Mouse (Mus musculus) frontal cortex, postnatal 14 days (tissue): ENCODE results near the gene 0610040J01Rik.
"Not testable (repeated sequence)": the region's sequence is repeated elsewhere in the genome, so short reads cannot be mapped to it uniquely, and the experiment has no call there.

ENCODE experiments used
- DNase-seq, 2 experiments: peaks; one replicate each; pipeline ENCODE4 v3.0.0; 2022; ENCODE audit warnings: low spot score in 2 of 2

The 0610040J01Rik gene

DNA sequence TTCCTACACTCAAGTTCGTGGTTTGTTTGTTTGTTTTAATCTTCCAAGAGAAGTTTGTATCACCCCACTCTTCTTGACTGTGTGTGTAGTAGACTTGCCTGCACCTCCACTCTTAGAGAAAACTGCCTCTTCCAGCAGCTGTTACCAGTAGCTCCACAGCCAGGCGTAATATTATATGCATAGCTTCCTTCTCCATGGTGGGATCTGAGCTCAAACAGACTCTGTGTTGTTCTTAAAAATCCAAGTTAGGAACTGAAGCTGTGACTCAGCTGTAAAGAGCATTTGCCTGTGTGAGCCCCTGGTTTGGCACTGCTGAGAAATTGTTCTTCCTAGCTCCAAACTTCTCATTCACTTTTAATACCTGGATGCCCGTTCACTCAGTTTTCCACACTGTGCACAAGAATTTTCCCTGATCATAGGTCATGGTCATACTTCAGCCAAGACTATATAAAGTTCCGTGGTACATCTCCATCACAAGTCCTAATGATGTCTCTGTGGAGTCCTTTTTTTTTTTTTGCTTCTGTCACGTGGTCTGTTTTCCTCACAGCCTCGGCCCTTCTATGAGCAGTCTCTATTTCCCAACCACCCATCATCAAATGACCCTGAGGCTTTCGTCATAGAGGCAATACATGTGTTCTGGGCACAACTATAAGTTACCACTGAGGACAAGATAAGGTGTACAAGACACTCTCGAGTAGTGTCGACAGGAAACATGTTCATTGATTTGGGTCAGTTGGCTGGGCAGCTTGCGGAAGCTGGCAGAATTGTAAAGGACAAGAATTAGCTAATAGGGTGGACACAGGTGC lies 16.4 kb downstream of the 0610040J01Rik start:
- no peak for DNase-seq

DNA sequence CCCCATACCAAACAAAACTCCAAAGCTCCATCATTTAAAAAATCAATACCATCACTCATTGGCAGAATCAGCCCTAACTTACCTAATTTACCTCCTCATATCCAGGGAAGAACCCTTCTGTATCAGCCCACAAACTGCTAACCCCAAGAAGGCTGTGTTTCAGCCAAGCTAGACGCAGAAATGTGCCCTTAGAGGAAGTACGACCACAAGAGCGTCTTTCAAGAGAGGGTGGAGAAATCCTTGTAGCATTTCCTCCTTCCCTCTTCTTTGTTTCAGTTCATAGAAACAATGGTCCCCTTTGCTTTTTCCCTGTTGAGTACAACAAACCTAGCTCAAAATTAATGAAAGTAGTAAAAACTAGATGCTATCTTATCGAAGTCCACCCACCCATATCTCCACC lies 18.9 kb downstream of the 0610040J01Rik start:
- no peak for DNase-seq

DNA sequence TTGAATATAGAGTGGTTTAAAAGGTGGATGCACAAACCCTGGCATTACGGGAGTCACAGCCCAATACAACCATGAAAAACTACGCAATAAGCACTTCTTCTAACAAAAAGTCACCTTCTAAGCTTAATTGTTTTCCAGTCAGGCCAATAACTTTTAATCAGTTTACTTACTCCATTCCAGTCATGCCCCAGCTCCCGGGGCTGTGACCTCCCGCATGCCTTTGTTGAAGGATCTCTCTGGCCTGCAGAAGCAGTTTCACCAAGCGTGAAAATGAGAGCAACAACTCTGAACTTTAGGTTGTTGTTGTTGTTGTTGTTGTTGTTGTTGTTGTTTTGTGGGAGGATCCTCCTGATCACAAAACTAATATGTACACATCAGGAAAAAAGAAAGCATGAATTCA lies 21.8 kb downstream of the 0610040J01Rik start:
- DNase-seq, result no peak

DNA sequence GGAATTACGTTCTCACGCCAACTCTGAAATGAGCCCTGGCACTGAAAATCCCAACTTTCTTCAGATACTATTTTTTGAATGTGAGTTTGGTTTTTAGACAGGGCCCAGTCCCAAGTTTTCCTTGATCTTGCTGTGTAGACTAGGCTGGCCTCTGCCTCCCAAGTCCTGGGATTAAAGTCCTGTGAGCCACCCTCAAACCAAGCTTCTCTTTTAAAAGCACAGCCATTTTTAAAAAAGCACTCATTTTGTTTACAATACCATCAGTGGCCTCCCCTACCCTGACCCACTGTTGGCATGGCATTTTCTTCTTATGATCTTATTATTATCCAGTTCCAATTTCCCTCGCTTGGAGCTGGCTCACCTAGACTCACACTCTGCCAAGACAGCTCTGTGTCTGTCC lies 22.3 kb downstream of the 0610040J01Rik start:
- DNase-seq, result no peak

DNA sequence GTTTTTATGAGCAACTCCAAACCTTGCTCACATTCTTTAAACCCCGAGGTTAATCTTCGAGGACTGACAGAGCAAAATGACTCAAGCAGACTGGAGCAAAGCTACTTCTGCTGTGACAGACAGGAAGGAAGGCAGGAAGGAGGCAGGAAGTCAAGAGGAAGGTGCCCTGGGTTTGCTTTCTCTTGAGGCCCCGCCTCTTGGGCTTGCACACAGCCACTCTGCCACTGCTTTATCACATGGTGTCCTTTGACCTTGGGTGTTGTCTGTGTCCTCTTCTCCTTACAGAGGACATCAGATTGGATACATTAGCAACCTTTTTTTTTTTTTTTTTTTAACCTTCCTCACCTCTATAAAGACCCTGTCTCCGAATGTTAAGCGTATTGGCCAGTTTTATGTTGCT lies 25.0 kb downstream of the 0610040J01Rik start:
- no peak for DNase-seq

DNA sequence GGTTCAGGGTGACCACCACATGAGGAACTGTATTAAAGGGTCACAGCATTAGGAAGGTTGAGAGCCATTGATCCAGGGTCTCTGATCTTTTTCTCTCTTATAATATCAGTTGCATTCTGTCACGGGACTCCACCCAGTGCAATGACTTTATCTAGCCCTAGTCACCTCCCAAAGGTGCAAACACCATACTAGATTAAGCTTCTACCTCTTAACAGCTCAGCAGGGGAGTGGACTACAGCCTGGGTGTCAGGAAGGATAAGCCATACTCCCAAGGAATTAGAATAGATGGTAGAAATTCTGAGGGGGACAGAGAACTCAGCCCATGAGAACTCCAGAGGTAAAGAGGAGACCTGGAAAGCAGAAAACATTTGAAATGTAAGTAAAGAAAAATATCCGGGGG lies 25.7 kb downstream of the 0610040J01Rik start:
- no peak for DNase-seq

DNA sequence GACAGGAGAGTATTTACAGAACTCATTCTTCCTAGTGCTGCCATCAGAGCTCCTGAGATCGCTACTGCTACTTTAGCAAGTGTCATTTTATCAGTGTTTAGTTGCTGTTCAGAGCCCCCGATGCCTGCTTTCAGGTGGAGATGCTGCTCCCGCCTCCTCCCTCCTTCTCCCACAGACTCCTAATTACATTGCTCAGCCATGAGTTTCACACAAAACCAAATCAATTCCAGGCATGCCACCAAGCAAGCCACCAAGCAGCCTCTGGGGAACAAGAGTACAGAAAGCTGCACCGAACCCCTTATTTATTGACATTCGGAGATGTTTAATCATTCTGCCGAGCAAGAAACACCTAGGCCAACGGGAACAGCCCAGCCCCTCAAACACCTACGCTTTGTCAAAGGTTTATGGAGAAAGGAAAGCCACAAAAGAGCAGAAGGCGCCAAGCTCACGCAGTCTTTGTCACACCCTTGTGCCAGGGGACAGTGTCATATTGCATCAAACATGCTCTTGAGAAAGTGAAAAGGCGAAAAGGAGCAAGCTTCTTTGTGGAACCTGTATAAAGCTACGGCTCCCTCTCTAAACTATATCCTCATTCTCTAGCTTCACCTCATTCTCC lies 27.7 kb downstream of the 0610040J01Rik start:
- no peak for DNase-seq

DNA sequence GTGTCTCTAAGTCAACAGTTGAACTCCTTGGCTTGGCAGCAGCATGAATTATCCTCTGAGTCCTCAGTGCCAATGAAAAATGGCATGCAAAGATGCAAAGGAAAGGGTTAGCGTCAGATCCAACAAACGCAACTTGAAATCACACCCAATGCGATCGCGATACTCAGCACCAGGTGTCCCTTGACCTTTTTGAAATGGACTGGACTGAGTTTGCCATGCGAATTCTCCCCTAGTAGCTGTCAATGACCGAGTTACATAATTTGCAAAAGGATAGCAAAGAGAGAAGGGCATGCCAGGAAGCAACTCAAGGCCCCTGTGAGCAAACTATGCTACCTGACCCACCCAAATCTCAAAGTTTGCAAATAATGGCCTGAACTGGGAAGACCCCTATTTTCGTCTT lies 34.9 kb downstream of the 0610040J01Rik start:
- no peak for DNase-seq

DNA sequence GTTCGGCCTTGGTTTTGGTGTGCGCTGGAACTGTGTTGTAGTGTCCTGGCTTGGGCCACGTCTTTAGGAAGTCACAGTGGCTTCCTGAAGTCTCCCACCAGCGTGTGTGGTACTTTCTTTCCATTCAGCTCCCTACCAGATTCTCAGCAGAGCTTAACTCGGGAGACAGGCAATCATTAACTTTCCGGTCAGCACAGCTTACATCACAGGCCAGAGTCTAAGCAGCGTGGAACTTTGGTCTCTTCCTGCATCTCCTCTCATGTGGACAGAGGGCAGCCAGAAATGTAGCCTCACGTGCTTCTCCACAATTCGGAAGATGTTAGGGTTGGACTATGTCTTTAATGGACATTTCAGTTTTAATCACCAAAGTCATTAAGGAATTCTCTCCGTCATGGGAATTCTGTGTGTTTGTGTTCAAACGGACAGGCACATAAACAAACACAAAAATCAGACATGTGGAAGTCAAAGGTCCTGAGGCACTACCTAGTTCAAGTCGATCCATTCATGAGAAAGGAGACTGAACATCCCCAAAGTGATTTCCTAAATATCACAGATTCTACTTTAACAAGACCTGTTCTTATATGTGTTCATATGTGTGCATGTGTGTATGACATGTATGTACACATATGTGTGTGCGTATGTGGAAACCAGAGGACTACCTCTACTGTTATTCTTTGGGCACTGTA lies 35.5 kb downstream of the 0610040J01Rik start:
- DNase-seq, result no peak

DNA sequence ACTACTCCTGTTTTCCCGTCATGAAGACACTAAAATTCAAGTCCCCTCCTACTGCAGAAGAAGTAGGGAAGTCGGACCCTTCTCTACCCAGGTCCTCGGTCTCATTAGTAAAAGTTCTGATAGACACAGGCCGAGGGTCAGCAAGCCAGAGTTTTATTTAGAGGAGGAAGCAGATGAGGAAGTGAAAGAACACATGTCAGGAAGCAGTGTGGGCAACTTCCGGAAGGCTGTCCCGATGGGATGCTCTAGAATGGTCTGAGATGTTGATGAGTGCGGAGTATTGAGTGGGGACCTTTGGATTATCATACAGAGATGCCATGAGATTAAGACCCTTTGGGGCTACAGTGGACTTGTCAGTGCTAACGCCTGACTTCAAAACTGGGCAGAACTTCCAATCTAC lies 46.7 kb downstream of the 0610040J01Rik start:
- no peak for DNase-seq

DNA sequence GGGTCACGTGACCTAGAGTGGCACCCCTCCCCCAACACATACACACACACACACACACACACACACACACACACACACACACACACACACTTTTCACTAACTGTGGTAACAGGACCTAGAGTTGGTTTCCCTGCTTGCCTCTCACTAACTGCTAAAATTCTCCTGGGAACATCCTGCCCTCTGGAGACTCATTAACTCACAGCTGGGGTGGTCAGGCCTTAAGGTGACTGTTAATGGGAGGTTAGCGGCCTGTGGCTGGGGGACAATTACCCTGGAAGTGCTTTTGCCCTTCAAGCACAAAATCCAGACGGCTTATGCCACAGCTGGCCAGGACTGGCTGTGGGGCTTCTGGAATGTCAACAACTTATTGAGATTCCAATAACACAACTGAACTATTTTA lies 55.3 kb downstream of the 0610040J01Rik start:
- no peak for DNase-seq

DNA sequence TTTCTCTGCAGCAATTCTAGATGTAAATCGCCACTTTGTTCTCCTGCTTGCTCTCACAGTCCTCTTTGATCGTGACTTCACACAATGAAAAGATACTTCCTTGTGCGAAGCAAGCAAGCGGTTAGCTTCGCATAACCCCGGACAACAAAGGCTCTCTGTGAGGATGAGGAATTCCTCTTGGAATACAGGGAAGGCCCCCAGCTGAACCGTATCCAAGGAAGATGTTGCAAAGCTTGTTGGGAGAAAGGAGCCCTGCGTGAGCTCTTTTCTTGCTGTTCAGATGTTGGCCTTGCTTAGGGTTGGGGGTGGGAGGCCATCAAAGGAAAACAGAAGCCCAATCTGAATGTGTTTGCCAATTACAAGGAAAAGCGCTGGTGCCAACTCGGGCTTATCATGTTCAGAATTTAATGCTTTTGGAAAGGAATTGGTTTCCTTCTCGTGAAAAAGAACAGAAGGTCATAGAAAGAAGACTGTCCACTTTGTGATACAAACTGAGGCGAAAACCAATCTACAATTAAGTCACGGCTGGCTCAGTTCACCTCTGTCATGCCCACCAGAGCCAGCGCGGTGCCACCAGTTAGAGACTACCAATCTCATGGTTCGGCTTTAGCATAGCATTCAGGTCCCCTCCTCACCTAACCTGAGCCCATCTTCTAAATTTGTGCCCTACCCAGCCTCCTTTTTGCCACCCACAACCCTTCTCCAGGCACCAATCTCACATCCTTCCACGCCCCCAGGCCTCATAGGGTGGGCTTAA lies 60.2 kb downstream of the 0610040J01Rik start:
- peak; percentile 21 to 49 for DNase-seq

DNA sequence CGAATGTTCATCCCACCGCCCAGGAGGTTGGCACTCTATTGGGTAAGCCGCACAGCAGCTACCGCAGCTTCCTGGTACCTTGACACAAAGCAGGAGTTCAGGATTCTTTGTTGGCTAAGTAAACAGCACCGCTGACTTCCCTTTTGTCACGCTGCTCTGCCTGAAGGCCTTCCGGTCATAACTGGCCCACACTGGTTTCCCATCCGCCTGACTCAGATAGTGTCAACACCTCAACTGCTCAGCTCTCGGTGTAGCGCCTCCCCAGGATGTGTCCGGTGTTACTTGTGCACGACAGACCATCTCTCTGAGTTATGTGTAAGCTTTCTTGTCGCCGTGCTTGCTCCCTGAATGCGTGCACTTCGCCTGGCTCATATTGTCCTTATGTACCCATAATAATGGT lies 62.7 kb downstream of the 0610040J01Rik start:
- no peak for DNase-seq

DNA sequence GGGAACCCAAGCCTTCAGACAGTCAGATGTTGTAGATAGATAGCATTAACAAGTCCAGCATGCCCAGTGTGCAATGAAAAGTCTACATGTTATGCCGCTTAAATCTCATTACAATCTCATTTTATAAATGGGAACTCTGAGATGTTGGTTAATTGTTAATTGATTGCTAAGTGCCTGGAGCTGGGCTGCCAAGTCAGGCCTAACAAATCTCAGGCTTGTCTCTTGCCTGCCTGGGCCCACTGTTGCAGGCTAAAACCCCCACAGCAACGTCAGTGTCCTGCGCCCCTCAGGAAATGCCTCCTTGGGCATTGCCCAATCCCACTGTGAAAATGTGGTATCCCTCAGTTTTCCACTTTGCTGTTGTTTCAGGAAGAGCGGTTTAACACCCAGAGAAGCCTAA lies 63.9 kb downstream of the 0610040J01Rik start:
- DNase-seq, result no peak

DNA sequence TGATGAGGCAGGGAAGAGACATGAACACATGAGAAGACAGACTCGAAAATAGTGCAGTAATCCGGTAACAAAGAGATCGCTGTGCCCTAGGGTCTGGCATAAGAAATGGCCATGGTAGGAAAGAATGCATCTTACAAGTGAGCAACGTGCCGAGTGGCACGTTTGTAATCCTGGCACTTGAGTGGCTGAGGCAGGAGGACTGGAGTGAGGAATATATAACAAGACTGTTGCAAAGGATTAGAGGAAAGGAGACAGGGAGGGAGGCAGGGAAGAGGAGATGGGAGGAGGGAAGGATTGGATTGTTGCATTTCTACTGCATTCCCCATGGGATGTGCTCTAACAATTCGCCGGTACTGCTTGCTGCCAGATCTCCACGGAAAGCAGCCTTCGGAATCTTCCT lies 66.9 kb downstream of the 0610040J01Rik start:
- no peak for DNase-seq

DNA sequence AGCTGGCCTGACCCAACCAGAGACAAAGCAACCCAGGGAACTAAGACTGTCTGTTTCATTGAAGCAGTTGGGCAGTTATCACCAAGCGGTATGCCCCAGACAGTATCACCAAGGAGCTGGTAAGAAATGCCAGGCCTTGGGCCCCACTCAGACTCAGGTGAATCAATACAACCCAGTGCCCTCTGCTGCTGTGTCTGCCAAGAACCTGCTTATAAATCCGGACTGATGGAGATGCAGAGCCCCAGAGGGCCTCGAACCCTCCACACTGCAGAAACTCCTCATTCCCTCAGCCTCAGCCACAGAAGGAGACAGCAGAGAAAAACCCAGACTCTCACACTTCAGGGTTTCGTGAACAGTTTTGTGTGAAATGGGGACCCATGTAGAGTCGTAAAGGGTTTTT lies 74.1 kb downstream of the 0610040J01Rik start:
- DNase-seq, result no peak

DNA sequence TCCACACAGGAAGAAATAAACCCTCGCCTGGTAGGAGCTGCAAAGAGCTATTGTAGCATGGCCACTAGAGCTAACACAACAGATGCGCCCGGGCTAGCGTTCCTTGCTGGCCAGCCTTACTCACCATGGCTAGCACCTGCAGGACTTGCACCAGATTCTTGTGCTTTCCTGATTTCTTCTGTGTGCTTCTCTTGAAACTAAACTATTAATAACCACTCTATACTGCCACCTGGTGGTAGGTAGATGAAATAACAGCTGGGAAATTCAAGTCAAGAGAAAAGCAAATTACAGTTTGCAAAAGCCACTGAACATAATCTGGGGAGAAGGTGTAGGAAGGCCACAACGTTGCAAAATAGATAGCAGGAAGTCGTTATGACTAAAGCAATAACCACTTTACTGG lies 74.5 kb downstream of the 0610040J01Rik start:
- DNase-seq, result no peak

DNA sequence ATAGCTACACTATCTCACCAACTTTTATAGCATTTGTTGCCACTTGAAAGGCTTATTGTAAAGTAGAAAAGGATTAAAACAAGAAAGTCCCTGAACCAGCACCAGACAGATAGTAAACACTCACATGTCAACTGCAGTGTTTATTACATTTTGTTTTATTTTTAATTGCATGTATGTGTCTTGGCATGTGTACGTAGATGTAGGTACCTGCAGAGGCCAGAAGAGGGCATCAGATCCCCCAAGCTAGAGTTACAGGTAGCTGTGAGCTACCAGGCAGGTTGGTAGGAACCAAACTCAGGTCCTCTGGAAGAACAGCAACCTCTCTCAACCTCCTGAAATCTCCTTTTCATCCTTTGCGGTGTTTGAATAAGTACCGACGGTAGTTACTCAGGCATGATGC lies 74.9 kb downstream of the 0610040J01Rik start:
- no peak for DNase-seq

DNA sequence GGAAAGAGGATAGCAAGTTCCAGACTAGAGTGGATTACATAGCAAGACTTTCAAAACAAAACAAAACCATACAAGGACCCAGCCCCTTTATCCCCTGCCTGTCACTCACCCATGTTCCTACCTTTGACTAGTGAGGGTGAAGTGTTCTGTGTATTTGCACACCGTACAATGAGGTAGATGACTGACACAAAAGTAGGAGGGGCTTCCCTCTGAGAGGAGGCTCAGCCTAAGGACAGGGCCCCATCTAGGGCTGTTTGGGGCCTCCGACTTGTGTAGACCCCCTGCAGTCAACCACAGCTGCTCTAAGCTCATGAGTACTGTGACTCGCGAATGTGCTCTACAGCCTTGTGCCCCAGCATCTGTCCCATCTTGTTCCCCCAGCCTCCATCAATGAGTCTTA lies 79.1 kb downstream of the 0610040J01Rik start:
- no peak for DNase-seq

DNA sequence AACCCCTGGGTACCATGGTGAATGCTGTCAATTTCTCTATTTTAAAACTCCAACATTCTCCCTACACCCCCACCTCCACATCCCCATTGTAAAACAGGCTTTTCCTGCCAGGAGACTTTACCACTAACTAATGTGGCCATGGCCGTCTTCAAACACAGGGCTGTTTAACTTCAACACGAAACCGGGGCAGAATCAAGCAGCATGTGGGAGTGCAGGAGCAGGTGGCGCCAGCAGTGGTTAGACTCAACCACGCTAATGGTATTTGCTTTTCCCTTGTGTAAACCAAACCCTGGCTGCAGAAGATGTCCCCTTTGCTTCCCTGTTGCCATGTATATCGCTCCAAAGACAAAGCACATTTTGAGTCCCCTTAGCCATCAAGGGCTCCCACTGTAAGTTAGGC lies 79.7 kb downstream of the 0610040J01Rik start:
- no peak for DNase-seq

DNA sequence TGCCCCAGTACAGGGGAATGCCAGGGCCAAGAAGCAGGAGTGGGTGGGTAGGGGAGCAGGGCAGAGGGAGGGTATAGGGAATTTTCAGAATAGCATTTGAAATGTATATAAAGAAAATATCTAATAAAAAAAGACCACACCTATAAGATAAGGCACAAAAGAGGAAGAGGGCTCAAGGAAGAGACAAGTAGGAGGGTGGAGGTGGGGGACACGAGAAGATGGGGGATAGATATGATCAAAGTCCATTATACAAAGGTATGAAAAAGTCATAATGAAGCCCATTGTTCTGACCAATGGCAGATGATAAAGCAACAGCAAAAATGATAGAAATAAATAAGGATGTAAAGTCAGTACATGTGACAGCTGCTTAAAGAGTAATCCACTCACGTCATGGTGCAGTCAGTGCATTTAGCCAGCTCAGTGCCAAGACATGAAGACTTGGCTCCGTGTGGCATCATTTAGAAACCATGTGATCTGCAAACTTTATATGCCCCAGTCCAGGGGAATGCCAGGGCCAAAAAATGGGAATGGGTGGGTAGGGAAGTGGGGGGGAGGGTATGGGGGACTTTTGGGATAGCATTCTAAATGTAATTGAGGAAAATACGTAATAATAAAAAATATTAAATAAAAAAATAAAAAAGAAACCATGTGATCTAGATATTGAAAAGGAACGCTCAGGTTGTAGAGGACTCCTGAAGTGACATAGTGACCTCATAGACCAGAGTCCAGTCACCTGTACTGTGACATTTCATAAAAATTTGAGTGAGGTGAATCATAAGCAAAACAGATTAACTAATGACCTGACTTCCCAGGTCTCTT lies 85.0 kb downstream of the 0610040J01Rik start:
- not testable (repeated sequence) for DNase-seq

DNA sequence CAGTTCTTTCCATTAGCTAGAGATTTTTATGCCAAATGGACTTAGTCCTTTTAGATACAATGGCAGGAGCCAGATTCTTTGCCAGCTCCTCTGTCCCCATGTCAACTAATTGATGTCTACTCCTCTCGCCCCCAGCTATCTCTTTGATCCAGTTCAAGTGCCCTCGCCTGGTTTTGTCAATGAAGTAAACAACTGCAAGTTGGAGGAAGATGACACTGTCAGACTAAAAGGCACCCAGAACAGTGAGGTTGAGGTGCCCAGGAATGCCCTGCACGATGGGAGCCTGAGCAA lies 85.6 kb downstream of the 0610040J01Rik start:
- DNase-seq, result no peak
